Comparison of ENCODE assay signal across 10 mouse cellular contexts in the genomic region with DNA sequence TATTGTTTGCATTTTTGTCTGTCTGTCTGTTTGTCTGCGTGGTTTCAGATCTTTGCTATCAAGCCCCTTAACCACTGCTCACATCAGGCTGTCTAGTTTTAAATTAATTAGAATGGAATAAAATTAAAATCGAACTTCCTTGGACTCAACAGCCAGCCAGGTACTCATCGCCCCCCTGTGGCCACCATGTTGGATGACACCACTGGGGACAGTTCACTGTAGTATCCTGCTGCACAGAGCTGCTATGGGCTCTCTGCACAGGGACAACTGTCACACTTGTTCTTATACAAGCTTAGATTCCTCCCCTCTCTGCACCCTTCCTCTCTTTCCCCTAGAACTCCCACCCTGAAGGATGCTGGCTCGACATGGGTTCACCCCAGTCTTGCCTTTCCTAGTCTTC. TPM values are rescaled to one million over a fixed set of nuclear protein-coding genes. Genes with fewer than 3 reads are reported as not detected.
DNase-seq lines count a peak whose midpoint lies in the region; ATAC-seq and TF ChIP-seq lines count a peak whose summit lies in the region.
"Had no signal": no experiment of that assay in that cellular context is flagged by ENCODE, and none has a peak within 500 bp of the region (broad histone marks: within the 10 kb centered on the region; RNA-seq: fewer than 3 reads in every experiment).

No protein-coding gene starts in this region.

- intact Hi-C loops in gastrocnemius, postnatal 36 days (cut with DNase I): loop anchor here (10.0 kb wide), 1 partner anchor 53 kb away; the partner anchor contains the start of gene Gm15517
- intact Hi-C loops in gastrocnemius, postnatal 14 days (cut with DNase I; ENCODE audit: low total_unique reads): no loop called here

- H3K9ac ChIP-seq in liver, postnatal 0 days (replicated peaks): no peak overlapping the region
- no peak overlapping the region for H3K9ac ChIP-seq in liver, embryonic 12.5 days
- no peak overlapping the region for H3K9ac ChIP-seq in midbrain, postnatal 0 days (replicated peaks; ENCODE audit: low read length, poor library complexity, severe bottlenecking)
- H3K9ac ChIP-seq: lung, embryonic 15.5 days; stomach, embryonic 15.5 days had no signal

- no peaks in the 10 kb centered on the region for H3K36me3 ChIP-seq in liver, postnatal 0 days (replicated peaks; ENCODE audit: insufficient read depth, low read length)
- no peaks in the 10 kb centered on the region for H3K36me3 ChIP-seq in liver, embryonic 12.5 days
- peaks cover 5% of the 10 kb centered on the region; the same call in 1 of the 2 replicates for H3K36me3 ChIP-seq in embryonic facial prominence, embryonic 10.5 days (replicated peaks)
- peaks cover 73% of the 10 kb centered on the region for H3K36me3 ChIP-seq in midbrain, postnatal 0 days (ENCODE audit: insufficient read depth, low read length)
- H3K36me3 ChIP-seq: lung, embryonic 15.5 days; stomach, embryonic 15.5 days had no signal

- H3K4me2 ChIP-seq in liver, postnatal 0 days (ENCODE audit: low read depth, low read length): no peak overlapping the region
- no peak overlapping the region for H3K4me2 ChIP-seq in liver, embryonic 12.5 days
- H3K4me2 ChIP-seq in midbrain, postnatal 0 days (ENCODE audit: low read depth, low read length, poor library complexity, severe bottlenecking): no peak overlapping the region
- H3K4me2 ChIP-seq: lung, embryonic 15.5 days; stomach, embryonic 15.5 days had no signal

- H3K9me3 ChIP-seq in liver, postnatal 0 days (ENCODE audit: low read length): no peaks in the 10 kb centered on the region
- no peaks in the 10 kb centered on the region for H3K9me3 ChIP-seq in liver, embryonic 12.5 days (replicated peaks)
- no peaks in the 10 kb centered on the region for H3K9me3 ChIP-seq in embryonic facial prominence, embryonic 10.5 days
- no peaks in the 10 kb centered on the region for H3K9me3 ChIP-seq in midbrain, postnatal 0 days (ENCODE audit: low read length)
- H3K9me3 ChIP-seq: lung, embryonic 15.5 days; stomach, embryonic 15.5 days had no signal

- H3K27ac ChIP-seq in liver, postnatal 0 days (ENCODE audit: low read depth): no peak overlapping the region
- H3K27ac ChIP-seq in liver, embryonic 12.5 days: no peak overlapping the region
- no peak overlapping the region for H3K27ac ChIP-seq in embryonic facial prominence, embryonic 10.5 days (replicated peaks)
- H3K27ac ChIP-seq in midbrain, postnatal 0 days (ENCODE audit: low read depth, low read length): no peak overlapping the region
- H3K27ac ChIP-seq: lung, embryonic 15.5 days; stomach, embryonic 15.5 days had no signal

- 25% methylated on average over 4 of the region's 4 CpGs for WGBS in liver, postnatal 0 days (ENCODE audit: insufficient replicate concordance)
- WGBS in liver, embryonic 12.5 days (ENCODE audit: insufficient replicate concordance): 12% methylated on average over 4 of the region's 4 CpGs
- WGBS in embryonic facial prominence, embryonic 10.5 days: 42% methylated on average over 4 of the region's 4 CpGs
- WGBS in midbrain, postnatal 0 days: 29% methylated on average over 4 of the region's 4 CpGs

- H3K4me1 ChIP-seq in liver, postnatal 0 days (ENCODE audit: insufficient read depth): no peaks in the 10 kb centered on the region
- no peaks in the 10 kb centered on the region for H3K4me1 ChIP-seq in liver, embryonic 12.5 days
- no peaks in the 10 kb centered on the region for H3K4me1 ChIP-seq in embryonic facial prominence, embryonic 10.5 days
- H3K4me1 ChIP-seq in midbrain, postnatal 0 days (ENCODE audit: insufficient read depth, low read length): no peaks in the 10 kb centered on the region
- H3K4me1 ChIP-seq: lung, embryonic 15.5 days; stomach, embryonic 15.5 days had no signal

- peaks cover 1% of the 10 kb centered on the region for H3K27me3 ChIP-seq in liver, postnatal 0 days (ENCODE audit: insufficient read depth, low read length)
- H3K27me3 ChIP-seq in liver, embryonic 12.5 days (replicated peaks): peaks cover 53% of the 10 kb centered on the region
- peaks cover 19% of the 10 kb centered on the region for H3K27me3 ChIP-seq in embryonic facial prominence, embryonic 10.5 days (replicated peaks; ENCODE audit: low read depth, poor library complexity, severe bottlenecking)
- H3K27me3 ChIP-seq in midbrain, postnatal 0 days (ENCODE audit: insufficient read depth, low read length): no peaks in the 10 kb centered on the region
- H3K27me3 ChIP-seq: stomach, embryonic 15.5 days had no signal

- no peak overlapping the region for H3K4me3 ChIP-seq in liver, postnatal 0 days (ENCODE audit: low read depth, low read length)
- H3K4me3 ChIP-seq in liver, embryonic 12.5 days: no peak overlapping the region
- no peak overlapping the region for H3K4me3 ChIP-seq in embryonic facial prominence, embryonic 10.5 days
- no peak overlapping the region for H3K4me3 ChIP-seq in midbrain, postnatal 0 days (ENCODE audit: low read depth, low read length)
- H3K4me3 ChIP-seq: lung, embryonic 15.5 days; stomach, embryonic 15.5 days had no signal

- no peak for ATAC-seq in liver, postnatal 0 days
- ATAC-seq in liver, embryonic 12.5 days: no peak
- no peak for ATAC-seq in midbrain, postnatal 0 days (ENCODE audit: low FRiP score)

- DNase-seq in adrenal gland, postnatal 14 days: peak; percentile 61
- DNase-seq in adrenal gland, postnatal 4 days (ENCODE audit: low spot score in 2 of 2): no peak
- DNase-seq in liver, postnatal 0 days: no peak
- DNase-seq in embryonic facial prominence, embryonic 10.5 days (ENCODE audit: low spot score): peak; percentile 27
- DNase-seq in midbrain, postnatal 0 days (ENCODE audit: low spot score): peak; percentile 32
- DNase-seq in gastrocnemius, postnatal 36 days: no peak
- no peak for DNase-seq in gastrocnemius, postnatal 14 days

- TF ChIP-seq CTCF in liver, postnatal 0 days (IDR thresholded peaks at IDR 0.05; ENCODE audit: low read depth): peak; percentile 63
- peak; percentile 76 for TF ChIP-seq CTCF in midbrain, postnatal 0 days (IDR thresholded peaks at IDR 0.05)

- no peak for TF ChIP-seq EP300 in liver, postnatal 0 days (IDR thresholded peaks at IDR 0.05; ENCODE audit: low read depth)

RNA-seq across cellular contexts. Expression of gene Shank1, which starts 7.9 kb away (rescaled TPM):
- 7.6 and 8.0 TPM in 2 replicates for total RNA-seq in adrenal gland, postnatal 14 days (2021)
- total RNA-seq in adrenal gland, postnatal 4 days (2021): 10 to 100 TPM; 12.0 to 16.9 TPM
- not detected in 2 replicates for polyA plus RNA-seq in liver, postnatal 0 days (2015; fragmentation: Nextera tagmentation; extraction: Ambion mirVana)
- 0.10 and 0.18 TPM in 2 replicates for polyA plus RNA-seq in liver, embryonic 12.5 days (2016; fragmentation: Nextera tagmentation; extraction: Ambion mirVana)
- 0.80 and 0.97 TPM in 2 replicates for polyA plus RNA-seq in embryonic facial prominence, embryonic 10.5 days (2016; fragmentation: Nextera tagmentation; extraction: Ambion mirVana)
- 48.1 and 60.3 TPM in 2 replicates for total RNA-seq in midbrain, postnatal 0 days (2014; rRNA removed)
- polyA plus RNA-seq in midbrain, postnatal 0 days (2015; fragmentation: Nextera tagmentation; extraction: Ambion mirVana): 33.9 and 39.2 TPM in 2 replicates
- under 1 TPM; 0.27 to 0.28 TPM for total RNA-seq in gastrocnemius, postnatal 36 days (2021)
- total RNA-seq in gastrocnemius, postnatal 14 days (2021): under 1 TPM; 0.73 to 0.80 TPM

RNA-seq across cellular contexts. Expression of gene Clec11a, which starts 11.2 kb away (rescaled TPM):
- total RNA-seq in adrenal gland, postnatal 14 days (2021): 3.4 and 3.6 TPM in 2 replicates
- 1 to 10 TPM; 6.0 to 7.1 TPM for total RNA-seq in adrenal gland, postnatal 4 days (2021)
- 1.6 and 1.8 TPM in 2 replicates for polyA plus RNA-seq in liver, postnatal 0 days (2015; fragmentation: Nextera tagmentation; extraction: Ambion mirVana)
- 0.50 and 0.55 TPM in 2 replicates for polyA plus RNA-seq in liver, embryonic 12.5 days (2016; fragmentation: Nextera tagmentation; extraction: Ambion mirVana)
- polyA plus RNA-seq in embryonic facial prominence, embryonic 10.5 days (2016; fragmentation: Nextera tagmentation; extraction: Ambion mirVana): 1.5 and 1.8 TPM in 2 replicates
- total RNA-seq in midbrain, postnatal 0 days (2014; rRNA removed): 3.2 and 3.9 TPM in 2 replicates
- 3.5 and 3.8 TPM in 2 replicates for polyA plus RNA-seq in midbrain, postnatal 0 days (2015; fragmentation: Nextera tagmentation; extraction: Ambion mirVana)
- total RNA-seq in gastrocnemius, postnatal 36 days (2021): 1 to 10 TPM; 1.6 to 2.2 TPM
- 1 to 10 TPM; 4.2 to 5.6 TPM for total RNA-seq in gastrocnemius, postnatal 14 days (2021)

RNA-seq across cellular contexts. Expression of gene Gm15517, which starts 56.7 kb away (rescaled TPM):
- total RNA-seq in adrenal gland, postnatal 14 days (2021): not detected in 2 replicates
- not detected for total RNA-seq in adrenal gland, postnatal 4 days (2021)
- polyA plus RNA-seq in liver, postnatal 0 days (2015; fragmentation: Nextera tagmentation; extraction: Ambion mirVana): not detected in 2 replicates
- polyA plus RNA-seq in liver, embryonic 12.5 days (2016; fragmentation: Nextera tagmentation; extraction: Ambion mirVana): not detected in 2 replicates
- polyA plus RNA-seq in embryonic facial prominence, embryonic 10.5 days (2016; fragmentation: Nextera tagmentation; extraction: Ambion mirVana): not detected in 2 replicates
- total RNA-seq in midbrain, postnatal 0 days (2014; rRNA removed): not detected in 2 replicates
- polyA plus RNA-seq in midbrain, postnatal 0 days (2015; fragmentation: Nextera tagmentation; extraction: Ambion mirVana): not detected in 2 replicates
- total RNA-seq in gastrocnemius, postnatal 36 days (2021): not detected
- total RNA-seq in gastrocnemius, postnatal 14 days (2021): not detected
- polyA plus RNA-seq: lung, embryonic 15.5 days; stomach, embryonic 15.5 days had no signal

Comparison
In these comparisons a context has a peak if more than half of its experiments do, and no peak if none do; other contexts are left out.
1. DNase-seq: peak in adrenal gland, postnatal 14 days (single experiment), embryonic facial prominence, embryonic 10.5 days (single experiment) and midbrain, postnatal 0 days (single experiment); none in adrenal gland, postnatal 4 days (0 of 2), liver, postnatal 0 days (single experiment), gastrocnemius, postnatal 36 days (0 of 2) and gastrocnemius, postnatal 14 days (single experiment).